Mouse (Mus musculus): Measurements from ENCODE around the gene Idh2.
A peak's percentile ranks its signal among the peaks of the same experiment; 100 is the strongest.

DNA sequence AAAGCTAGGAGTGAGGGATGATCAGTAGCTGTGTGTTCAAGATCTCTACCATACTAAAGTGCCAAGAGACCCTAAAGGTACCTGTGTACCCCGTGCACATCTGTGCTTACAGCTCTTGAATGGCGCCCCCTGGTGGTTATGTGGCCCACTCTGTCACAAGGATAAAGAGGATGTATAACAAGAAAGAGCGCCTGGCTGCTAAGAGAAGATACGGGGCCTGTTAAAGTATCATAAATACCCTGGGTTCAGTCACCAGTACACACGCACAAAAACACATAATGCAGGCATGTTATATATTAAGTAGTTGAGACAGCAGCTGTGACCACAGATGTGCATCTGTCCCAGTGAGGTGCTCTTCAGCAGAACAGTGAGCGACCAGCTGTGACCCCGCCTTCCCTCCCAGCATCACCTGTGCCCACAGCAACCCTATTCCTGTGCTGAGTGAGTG is 30.7 kb downstream of the Idh2 start:
- TF ChIP-seq ZC3H11A (IDR thresholded peaks at IDR 0.05; ENCODE audit: borderline replicate concordance, low read depth, low read length) (no peak), MAFK (IDR thresholded peaks at IDR 0.05; ENCODE audit: insufficient read depth, low read depth, low read length) (no peak), ZNF384 (IDR thresholded peaks at IDR 0.05; ENCODE audit: low read depth, low read length) (peak; percentile 97), CHD2 (IDR thresholded peaks at IDR 0.05; ENCODE audit: low read depth, low read length) (no peak)
